Mouse (Mus musculus): ENCODE results near the gene Med27.

DNA sequence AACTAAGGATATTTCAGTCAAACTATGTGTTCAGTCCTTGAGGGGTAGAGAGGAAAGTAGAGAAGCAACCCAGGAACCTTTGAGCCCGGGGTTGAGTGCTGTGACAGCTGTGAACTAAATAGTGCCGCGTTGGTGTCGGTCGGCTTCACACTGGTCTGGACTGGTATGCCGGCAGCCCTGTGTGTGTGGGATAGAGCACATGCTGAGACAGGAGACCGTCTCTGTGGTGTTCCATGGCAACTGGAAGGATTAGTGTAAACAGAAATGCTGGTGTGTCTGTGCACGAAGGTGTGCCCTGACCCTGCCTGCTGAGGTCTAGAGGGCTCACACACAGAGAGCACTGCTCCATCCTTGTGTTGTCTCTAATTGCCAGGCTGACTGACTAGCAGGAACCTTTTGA is 135.2 kb downstream of the Med27 start:
- TF ChIP-seq CTCF (IDR thresholded peaks at IDR 0.05; ENCODE audit: control insufficient read depth, insufficient read depth, insufficient read length) (no peak), MAX (IDR thresholded peaks at IDR 0.05) (no peak), USF1 (IDR thresholded peaks at IDR 0.05; ENCODE audit: low read depth) (no peak), MYOD1 (IDR thresholded peaks at IDR 0.05; ENCODE audit: control insufficient read depth, insufficient read length, low read depth) (no peak), CEBPB (IDR thresholded peaks at IDR 0.05; ENCODE audit: low read depth) (no peak), FOSL1 (IDR thresholded peaks at IDR 0.05; ENCODE audit: insufficient read depth, low read length, poor library complexity, severe bottlenecking) (no peak), MYOG (IDR thresholded peaks at IDR 0.05; ENCODE audit: control insufficient read depth, extremely low read depth, insufficient read length) (no peak)
